Mouse (Mus musculus) testis, adult 2 months (tissue): Measurements from ENCODE around the gene Osbpl10.

Experiments
- CTCF ChIP-seq: fragments of 200-500 bp; IDR thresholded peaks from 2 replicates; pipeline ENCODE4 v1.5.1; 2012; ENCODE audit warnings: low read depth, mild to moderate bottlenecking, inconsistent platforms, low read length, moderate library complexity; ENCODE audit not compliant: control insufficient read depth, insufficient read depth, insufficient replicate concordance
- POLR2A ChIP-seq: fragments of 200-500 bp; IDR thresholded peaks from 2 replicates; pipeline ENCODE4 v1.6.1; 2012; ENCODE audit warnings: low read depth, mild to moderate bottlenecking, inconsistent platforms, low read length, moderate library complexity; ENCODE audit not compliant: control insufficient read depth

DNA sequence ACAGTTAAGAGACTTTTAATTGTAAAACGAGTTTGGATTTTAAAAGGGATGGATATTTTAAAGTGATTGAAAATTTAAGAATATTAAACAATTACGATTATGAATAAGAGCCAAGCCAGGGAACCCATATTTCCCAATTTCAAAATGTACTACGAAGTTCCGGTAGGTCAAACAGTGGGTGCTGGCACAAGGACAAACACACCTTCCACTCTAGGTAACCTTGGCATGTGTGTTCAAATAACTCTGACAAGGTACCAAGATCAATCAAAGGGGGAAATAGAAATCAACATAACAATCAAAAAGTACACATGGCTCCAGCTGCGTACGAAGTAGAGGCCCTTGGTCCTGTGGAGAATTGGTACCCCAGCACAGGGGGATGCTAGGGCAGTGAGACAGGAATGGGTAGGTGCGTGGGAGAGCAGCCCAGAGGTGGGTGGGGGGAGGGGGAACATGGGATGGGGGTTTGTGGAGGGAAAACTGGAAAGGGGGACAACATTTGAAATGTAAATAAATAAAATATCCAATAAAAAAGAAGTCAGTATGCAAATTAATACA is 294.8 kb downstream of the Osbpl10 start:
- no peak for TF ChIP-seq CTCF
- no peak for TF ChIP-seq POLR2A
